Mouse (Mus musculus) cerebellum, adult 9-10 months (tissue): ENCODE measurements around the gene Tnp2.

ENCODE experiments used
- DNase-seq: peaks from one replicate; pipeline ENCODE4 v3.0.0; 2022

Tnp2 gene

DNA sequence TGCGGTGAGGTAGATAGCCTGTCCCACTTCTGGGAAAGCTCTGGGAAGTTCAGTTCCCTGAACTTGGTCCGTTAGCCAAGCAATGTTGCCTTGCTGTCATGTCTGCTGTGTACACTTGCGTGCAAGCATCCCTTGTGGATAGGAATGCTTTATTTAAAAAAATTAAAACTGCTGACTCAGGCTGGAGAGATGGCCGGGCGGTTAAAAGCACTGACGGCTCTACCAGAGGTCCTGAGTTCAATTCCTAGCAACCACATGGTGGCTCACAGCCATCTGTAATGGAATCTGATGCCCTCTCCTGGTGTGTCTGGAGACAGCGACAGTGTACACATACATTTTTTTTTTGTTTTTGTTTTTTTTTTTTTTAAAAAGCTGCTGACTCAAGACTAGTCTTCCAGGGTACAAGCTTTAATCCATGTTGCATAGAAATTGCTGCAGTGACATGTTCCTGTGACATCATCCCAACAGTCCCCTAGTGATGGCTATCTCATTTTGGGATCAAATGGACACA is 857 bp downstream of the Tnp2 start:
- DNase-seq: no peak

DNA sequence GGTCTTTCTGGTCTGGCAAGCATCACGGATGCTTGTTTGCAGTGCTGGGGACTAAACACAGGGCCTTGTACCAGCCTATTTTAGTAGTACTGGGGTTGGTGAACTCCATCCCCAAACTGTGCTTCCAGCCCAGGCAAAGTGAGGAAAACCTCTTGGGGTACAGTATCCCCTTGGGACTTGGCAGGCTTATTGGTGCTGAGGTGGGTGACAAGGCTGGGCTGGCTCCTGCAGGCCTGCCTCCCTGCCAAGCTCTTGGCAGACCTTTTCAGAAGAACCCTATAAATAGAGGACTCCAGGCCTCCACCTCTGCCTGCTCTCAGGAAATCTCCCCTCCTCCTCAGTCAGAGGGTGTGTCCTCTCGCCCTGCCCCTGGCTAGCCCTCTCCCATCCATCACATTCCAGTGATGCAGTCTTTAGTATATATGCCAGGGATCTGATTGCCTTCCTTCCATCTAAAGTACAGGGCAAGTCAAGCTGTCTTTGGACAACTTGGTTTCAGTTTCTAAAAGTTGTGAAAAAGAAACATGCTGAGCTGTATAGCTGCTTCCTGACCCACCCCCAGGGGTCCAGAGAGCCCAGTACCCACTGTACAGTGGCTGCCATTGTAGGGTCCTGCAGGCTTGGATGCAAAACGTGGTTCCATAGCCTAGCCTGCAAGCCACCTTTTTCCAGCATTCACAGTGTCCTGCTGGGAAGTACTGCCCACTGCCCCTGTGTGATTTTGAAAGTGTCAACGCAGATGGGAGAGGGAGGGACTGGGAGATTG is 1.5 kb downstream of the Tnp2 start:
- peak; percentile 26 for DNase-seq

DNA sequence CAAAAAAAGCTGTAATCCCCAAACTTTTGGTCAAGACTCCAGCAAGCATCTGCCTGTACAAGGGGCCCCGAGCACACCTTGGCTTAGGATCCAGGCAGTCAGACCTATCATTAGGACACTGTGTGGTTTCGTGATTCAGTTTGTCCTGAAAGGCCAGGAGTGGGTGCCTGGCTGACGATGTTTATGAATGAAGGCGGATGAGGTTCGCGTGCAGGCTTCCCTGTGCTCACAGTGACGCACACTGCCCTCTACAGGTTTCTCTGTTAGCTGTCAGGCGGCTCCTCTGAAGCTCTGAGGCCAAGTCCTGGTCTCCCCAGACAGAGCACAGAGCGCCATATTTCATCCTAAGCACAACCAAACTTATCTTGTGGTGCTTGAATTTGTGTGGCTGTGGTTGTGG is 2.2 kb downstream of the Tnp2 start:
- DNase-seq: peak; percentile 90

DNA sequence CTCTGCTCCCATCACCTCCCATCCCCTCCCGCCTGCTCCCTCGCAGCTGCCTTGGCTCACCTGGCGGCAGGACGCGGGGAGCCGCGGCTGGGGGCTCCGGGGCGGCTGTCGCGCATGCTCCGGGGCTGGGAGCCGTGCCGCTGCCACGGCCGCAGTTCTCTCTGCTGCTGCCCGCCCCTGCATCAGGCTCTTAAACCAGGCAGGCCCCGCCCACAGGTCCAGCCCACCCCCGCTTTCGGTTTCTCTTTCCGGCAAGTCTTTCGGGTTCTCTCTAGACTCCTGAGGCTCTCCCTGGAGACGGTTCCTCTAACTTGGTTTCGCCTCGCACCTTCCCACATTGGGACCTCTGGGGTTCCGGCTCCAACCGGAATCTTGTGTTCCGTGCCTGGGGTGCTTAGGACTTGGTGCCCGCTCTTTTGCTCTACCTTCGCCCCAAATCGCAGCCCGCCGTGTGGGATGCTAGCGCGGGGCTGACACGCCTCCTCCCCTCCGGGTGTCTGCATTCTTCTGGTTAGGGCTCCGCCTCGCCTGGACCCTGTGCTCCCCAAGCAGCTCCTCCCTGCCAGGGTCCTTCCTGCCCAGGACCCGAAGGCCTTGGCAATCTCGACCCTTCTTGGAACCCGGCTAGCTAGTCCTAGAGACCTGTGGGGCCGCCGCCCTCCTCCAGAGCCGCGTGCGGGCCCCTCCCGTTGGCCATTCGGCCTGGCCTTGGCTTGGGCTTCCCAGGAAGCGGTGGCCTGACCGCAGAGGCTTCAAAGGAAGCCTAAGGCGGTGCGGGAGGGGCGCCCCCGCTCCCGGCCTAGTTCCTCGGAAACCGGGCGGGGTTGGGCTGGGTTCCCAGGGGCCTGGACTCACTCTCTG is 2.9 kb downstream of the Tnp2 start, which contains the start of gene Socs1:
TSS of gene Socs1 (minus strand) at position 166 of the 861 bp plus-strand sequence.
- DNase-seq: peak; percentile 74

DNA sequence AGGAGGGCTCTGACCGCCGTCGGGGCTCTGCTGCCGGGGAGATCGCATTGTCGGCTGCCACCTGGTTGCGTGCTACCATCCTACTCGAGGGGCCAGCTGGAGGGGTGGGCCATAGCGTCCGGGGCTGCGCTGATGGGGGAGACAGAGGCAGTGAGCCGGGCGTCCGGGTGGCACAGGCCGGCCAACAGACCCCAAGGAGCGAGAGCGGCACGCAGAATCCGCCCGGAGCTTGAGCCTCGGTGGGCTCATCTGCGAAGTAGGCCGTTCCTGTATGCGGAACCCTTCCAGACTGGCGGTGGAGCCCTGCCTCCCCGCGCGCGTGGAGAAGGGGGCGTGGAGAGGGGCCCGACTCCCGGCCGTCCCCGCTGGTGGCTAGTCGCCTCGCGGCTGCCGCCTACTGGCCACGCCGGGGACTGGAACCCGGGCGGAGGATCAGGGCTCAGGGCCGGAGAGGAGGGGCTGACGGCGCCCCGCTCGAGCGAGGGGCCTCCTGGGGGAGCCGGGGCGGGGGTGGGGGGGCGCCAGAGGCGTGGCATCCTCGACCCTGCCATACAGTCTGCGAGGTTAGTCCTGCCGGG is 3.6 kb downstream of the Tnp2 start:
- peak; percentile 87 for DNase-seq

DNA sequence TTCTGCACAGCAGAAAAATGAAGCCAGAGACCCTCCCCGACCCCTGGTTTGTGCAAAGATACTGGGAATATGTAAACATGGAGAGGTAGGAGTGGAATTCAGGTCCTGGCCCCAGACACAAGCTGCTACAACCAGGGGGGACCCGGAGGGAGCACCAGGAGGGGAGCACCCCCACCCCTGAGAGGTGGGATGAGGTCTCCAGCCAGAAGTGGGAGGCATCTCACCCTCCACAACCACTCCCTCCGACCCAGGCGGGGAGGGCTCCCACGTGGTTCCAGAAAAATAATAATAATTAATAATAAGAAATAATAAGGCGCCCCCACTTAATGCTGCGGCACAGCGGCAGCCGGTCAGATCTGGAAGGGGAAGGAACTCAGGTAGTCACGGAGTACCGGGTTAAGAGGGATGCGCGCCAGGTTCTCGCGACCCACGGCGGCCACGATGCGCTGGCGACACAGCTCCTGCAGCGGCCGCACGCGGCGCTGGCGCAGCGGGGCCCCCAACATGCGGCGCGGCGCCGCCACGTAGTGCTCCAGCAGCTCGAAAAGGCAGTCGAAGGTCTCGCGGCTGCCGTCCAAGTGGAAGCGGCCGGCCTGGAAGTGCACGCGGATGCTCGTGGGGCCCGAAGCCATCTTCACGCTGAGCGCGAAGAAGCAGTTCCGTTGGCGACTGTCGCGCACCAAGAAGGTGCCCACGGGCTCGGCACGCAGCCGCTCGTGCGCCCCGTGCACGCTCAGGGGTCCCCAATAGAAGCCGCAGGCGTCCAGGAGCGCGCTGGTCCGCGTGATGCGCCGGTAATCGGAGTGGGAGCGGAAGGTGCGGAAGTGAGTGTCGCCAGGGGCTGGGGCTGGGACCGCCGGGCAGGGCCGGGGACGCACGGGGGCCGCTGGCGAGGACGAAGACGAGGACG is 4.3 kb downstream of the Tnp2 start:
- DNase-seq: peak; percentile 32

DNA sequence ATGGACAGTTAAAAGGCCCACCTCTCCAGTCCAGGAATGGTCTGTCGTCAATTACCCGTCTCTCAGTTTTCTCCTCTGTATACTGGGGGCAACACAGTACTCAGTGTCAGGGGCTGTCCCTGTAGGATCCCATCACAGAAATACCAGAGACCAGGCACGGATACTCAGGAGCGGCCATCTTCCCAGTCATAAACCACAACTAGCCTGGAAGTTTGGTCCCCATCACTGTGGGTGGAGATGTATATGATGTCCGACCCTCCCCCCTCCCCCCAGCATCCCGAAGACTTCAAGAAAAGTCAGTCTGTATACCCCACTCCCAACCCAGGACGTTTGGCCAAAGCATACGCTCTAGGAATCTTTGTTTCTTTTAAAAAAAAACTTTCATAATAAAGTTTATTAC is 5.0 kb downstream of the Tnp2 start:
- no peak for DNase-seq

DNA sequence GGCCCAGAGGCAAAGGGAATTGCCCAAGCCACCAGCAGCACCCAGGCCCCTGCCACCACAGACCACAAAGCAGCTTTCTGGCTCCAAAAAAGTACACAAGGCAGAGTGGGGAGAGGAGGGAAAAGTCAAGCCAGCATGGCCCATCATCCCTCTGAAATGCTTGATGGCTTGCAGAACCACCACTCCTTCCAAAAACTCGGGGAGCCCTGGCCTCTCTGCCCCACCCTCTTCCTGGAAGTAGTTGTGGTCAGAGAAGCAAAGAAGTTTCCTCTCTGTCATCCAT is 5.4 kb downstream of the Tnp2 start:
- DNase-seq: peak; percentile 22

DNA sequence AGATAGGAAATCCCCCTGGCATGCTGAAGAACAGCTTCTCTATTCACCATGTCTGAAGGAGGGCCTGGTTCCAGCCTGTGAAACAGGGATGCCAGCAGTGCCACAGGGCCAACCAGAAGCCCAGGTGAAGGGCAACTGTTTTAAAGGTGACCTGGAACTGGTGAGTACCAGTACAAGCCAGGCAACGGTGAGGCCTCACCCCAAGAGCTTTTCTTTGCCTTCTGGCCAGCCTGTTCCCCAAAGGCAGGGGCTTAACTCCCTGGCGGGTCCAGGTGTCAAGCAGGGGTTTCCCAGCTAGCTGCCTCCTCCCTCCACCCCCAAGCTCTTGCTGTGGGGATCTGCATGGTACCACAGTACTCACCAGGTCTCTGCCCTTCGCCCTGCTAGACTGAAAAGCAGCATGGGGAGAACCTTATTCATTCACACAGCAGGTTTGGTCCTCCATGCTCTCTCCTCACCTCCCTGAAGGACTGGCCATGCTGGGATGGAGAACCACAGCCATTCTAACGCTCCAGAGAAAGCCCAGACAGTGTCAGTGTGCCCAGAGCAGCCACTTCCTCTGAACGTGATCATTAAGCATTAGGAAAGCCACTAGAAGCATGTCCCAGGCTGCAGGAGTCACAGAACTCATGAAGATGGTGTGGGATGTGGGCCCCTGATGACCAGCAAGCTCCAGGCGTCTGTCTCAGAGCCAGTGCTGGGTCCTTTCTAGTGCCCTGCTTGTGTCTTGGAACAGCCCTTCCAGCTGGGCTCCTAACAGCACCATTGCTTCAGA is 5.9 kb downstream of the Tnp2 start:
- no peak for DNase-seq

DNA sequence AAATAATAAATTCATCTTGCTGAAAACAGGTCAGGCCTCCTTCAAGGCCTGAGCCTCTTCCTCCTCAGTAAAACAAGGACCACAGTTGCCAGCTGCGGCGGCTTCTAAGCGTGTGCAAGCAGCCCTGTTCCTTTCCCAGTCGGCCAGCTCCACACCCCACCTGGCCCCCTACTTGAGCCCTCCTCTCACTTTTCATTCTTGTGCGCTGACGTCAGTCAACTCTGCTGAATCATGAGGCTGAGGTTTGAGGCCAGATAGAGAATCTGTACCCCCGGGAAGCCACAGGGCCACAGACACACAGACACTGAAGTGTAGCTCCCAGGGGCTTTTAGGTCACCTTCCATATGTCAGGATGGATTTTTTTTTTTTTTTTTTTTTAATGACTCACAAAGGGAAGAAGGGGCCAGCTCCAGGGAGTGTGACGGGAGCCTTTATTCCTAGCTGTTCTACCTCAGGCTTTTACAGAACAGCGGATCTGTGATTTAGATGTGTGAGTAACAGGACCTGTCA is 6.5 kb downstream of the Tnp2 start:
- no peak for DNase-seq

DNA sequence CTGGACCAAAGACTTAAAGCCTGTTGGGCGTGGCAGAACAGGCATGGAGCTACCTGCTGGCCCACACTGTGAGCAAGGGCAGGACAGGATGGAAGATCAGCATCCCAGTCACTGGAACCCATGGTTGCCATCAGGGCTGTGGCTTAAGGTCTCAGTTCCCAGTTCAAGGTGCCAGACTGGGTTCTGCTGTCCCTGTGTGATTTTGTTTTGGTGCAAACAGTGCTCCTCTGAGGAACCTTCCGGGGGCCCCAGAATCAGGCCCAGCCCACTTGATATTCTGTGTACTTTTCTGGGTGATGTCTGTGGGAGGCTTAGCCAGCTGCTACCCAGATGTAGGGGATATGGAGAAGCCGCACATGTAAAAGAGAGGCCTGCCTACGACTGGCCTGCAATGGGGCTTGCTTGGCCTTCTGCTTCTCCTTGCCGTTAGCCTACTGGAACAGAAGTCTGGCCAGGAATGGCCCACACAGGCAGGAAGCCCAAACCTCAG is 7.8 kb downstream of the Tnp2 start:
- no peak for DNase-seq

DNA sequence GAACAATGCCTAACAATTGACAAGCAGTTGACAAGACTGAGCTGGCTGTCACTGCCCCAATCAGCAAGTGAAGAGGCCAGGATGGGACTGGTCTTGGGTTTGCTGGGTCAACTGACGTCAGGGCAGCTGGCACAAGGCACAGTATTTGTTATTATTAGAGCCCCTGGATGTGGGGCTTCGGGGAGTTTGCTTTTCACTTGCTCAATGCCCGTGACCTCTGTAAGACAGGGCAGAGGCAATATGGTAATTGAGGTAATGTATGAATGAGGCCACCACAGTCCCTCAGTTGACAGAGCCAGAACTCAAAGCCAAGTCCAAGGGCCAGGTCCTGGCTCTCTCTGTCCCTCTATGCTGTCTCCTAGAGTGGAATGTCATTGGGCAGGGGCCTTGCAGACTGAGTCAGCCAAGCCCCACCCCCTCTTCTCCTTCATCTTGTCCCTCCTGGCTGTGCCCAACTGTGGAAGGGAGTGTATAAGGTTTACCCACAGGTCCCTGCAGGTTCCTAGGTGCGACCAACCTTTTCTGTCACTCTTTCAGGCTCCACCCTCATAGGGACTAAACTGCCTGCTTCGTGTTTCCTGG is 10.8 kb downstream of the Tnp2 start:
- DNase-seq: no peak

DNA sequence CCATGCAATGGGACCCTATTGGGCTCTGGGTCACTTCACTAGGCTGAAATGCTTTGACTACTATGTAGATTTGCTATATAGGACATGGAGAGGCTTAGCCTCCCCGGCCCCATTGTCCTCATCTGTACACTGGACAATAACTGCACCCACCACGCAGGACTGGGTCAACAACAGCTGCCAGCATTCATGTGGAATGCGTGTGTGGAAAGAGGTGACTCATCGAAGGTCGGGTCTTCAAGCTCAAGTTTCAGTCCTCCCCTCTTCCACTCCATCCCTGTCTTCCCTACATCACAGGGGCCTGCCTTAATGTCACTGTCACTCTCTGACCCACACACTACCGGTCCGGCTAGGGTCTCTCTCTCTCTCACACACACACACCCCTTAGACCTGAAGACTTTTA is 12.1 kb downstream of the Tnp2 start:
- DNase-seq: no peak

DNA sequence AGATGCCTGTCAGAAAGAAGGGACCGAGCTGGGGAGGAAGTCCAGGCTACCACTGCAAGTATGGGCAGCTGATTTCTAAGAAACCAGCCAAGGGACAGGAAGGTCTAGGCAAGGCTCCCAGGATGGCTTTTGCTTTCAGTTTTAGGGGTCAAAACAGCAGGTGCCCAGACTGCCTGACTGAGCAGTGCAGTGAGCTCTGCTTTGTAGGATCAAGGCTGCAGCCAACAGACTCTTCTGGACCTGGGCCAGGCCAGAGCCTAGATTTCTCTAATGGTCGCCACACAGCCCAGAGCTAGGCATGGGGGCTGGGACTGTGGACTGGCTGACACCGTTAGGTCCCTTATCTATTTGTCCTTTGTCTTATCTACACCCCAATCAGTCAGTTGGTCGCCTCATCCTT is 13.7 kb downstream of the Tnp2 start:
- no peak for DNase-seq

DNA sequence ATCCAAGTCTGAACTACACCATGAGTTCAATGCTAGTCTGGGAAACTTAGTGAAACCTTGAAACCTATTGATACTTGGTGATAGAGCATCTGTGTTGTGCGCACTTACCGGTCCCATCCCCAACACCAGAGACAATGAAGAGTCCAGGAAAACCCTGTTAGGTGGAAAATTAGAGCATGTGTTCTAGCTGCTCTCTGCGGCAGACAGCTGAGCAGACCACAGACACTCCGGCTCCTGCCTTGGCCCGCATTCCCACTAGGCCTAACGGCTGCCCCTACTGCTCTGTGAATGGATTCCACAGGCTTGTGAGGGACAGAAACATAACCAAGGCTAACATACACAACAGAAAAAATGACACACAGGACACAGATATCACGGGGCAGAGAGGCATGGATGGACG is 14.9 kb downstream of the Tnp2 start:
- no peak for DNase-seq

DNA sequence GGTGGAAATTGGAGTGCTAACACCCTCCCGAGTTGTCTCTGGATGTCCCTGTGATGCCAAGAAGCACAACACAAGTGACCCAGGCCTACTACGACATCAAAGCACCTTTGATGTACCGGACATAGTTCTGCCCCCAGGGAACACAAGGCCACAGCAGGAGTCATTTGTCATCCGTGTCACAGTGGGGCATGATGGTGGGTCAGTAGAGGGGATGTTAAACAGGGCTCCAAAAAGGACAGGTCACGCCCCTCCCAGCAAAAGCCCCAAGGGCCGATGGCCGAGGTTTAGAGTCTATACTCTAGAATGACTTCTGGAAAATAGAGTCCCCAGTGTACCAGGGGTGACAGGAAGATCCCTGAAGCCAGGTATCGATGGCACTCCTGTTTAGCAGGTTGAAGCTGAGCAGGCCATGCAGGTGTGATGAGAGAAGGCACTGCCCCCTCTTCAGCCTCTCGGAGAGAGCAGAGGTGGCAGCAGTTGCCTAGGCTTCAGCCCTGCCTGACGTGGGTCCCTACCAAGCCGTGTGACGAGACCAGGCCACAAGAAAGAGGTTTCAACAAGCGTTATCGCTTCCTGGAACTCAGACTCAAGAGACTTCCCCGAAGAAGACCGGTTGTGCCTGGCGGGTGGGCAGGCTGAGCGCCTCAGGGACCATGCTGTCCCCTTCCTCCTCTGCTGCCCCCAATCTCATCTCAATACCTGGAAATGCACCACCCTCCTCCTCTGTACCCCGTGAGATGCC is 16.5 kb downstream of the Tnp2 start:
- no peak for DNase-seq

DNA sequence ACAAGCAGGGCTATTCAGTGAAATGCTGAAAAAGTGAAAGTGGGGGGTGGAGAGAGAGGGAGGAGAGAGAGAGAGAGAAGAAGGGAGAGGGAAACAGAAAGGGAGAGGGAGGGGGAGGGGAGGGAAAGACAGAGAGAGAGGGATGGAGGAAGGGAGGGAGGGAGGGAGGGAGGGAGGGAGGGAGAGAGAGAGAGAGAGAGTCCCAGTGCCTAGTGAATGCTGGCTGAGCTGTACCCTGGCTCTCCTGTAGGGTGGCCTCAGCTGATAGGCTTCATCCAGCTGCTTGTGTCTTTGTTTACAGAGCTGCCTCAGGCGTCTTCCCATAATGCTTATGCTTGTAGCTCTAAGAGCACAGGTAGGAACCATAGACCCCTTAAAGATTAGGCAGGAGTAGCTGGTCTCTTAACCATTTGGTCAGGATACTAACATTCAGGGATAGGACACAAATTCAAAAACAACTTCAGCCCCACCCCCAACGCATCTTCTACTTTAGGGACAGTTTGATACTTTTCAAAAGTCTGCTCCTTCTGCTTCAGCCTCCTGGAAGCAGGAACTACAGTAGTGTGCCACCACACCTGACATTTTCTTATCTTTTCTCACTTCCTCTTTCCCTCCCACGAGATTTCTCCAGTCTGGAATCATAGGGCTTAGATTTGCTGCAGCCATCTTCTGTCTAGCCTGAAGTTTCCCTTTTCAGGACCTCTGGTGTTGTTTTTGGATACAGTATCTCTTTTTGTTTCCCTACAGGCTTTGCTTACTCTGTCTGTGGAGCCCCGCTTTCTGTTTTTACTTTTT is 17.7 kb downstream of the Tnp2 start:
- no peak for DNase-seq

DNA sequence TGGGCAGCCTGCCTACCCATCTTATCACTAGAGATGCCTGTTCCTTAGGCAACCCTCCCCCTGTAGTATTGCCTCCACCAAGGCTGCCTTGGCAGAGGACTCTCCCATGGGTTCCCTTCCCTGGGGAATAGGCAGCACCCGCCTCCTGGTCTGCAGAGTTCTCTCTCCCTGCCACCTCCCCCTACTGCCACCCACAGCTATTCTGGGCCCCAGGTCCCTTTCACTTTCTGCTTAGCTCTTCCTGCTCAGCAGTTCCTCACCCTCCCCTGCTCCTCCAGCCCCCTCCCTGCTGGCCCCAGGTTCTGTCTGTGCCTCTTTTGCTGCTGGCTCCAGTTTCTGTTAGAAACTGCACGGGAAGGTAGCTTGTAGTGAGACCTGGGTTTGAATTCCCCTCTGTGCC is 18.8 kb downstream of the Tnp2 start:
- no peak for DNase-seq

DNA sequence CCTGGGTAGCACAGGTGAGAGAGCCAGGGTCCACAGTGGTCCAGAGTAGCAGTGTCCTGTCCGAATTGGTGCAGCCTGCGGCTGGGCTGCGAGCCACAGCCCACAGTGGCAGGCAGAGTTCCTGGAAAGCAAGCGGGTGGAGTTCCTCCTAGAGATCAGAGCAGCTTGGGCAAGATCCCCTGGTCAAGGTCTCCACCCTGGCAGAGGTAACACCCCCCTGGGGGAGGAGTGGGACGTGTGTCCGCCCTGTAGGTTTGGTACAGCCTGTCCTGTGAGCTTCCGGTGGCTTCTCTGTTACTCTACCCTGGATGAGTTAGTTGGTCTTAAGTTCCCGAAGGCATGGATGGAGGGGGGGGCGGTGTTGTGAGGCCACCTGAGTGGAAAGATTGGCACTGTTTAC is 19.6 kb downstream of the Tnp2 start:
- no peak for DNase-seq

DNA sequence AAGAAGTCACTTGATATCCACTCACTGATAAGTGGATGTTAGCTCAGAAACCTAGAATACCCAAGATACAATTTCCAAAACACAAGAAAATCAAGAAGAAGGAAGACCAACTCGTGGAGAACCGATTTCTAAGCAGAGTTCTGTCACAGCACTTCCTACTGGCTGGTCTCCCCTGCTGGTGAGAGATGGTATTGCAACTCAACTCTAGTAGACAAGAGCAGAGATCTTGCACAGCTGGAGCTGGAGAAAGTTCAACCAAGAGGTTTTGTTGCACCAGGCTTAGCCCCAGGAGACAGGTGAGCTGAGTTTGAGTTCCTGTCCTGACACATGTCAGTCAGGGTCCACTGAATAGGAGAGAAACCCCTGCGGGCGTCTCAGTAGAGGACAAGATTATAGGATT is 21.3 kb downstream of the Tnp2 start:
- DNase-seq: peak; percentile 78
